Mouse (Mus musculus): ENCODE results near the gene Hdac1. TPM values are rescaled to one million over a fixed set of nuclear protein-coding genes. Genes with fewer than 3 reads are reported as not detected.
A peak's percentile ranks its signal among the peaks of the same experiment; 100 is the strongest.

The Hdac1 gene
- 104 TPM in 2 replicates for total RNA-seq (2017)

DNA sequence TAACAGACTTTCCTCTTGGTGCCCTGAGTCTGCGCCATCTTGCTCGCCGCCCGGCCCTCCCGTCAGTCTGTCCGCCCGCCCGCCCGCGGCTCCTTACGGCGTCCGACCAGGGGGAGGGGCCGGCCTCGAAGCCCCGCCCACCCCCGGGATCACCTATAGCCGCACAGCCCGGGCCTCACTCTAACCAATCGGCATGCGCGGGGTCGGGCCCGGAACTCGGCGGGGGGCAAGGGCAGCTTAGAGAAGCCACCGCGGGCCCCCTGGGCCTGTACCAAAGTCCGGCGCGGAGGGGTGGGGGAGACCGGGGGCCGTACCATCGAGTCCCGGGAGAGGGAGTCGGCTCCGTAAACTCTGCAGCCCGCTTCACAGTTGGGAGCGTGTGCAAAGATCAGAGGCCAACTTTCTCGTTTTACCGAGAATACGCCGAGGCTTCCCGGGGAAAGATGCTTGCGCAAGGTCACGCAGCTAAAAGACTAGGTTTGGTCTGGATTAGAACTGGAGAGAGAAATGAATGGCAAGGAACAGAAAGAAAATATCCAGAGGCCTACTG is at the start of gene Hdac1:
Gene Hdac1, minus strand, starts transcription at position 122 of the 550 bp plus-strand sequence.
- peak; percentile 96 for ATAC-seq (replicated peaks in 1 of 2; ENCODE audit: insufficient read depth in 1 of 2, low FRiP score in 2 of 2, low TSS enrichment in 1 of 2, low read depth in 1 of 2, poor library complexity in 2 of 2, severe bottlenecking in 2 of 2)

DNA sequence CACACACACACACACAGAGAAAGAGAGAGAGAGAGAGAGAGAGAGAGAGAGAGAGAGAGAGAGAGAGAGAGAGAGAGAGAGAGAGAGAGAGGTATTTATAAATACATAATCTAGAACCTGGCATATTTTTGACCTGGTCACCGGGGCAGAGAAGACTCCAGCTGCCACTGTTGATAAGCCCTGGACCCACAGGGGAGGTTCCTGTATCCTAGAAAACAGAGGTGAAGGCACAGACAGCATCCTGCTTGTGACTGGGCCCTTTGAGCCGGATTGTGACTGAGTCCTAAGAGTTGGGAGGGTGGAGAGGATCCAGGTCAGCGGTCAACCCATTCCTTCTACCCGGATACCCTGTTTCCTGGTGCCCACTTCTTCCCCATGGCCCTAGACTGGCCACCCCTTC is 46.4 kb upstream of the Hdac1 start:
- no peak for ATAC-seq (replicated peaks in 1 of 2; ENCODE audit: insufficient read depth in 1 of 2, low FRiP score in 2 of 2, low TSS enrichment in 1 of 2, low read depth in 1 of 2, poor library complexity in 2 of 2, severe bottlenecking in 2 of 2)

DNA sequence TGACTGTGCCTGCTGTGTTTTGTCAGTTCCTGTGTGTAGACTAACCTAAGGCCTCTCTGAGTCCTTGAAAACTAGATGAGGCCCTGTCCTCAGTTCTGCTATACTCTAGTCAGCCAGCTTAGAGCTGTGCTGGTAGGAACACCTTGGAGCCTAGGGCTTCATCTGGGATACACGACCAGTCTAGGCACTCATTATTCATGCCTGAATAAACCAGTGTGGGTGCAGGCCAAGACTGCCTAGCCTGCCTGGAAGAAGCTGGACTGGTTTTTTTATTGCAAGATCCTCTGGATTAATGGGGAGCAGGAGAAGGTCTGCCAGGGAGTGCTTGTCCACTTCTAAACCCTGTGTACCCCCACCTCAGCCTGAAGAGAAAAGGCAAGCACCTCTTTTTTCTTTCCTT is 44.4 kb upstream of the Hdac1 start:
- ATAC-seq (replicated peaks in 1 of 2; ENCODE audit: insufficient read depth in 1 of 2, low FRiP score in 2 of 2, low TSS enrichment in 1 of 2, low read depth in 1 of 2, poor library complexity in 2 of 2, severe bottlenecking in 2 of 2) = no peak

DNA sequence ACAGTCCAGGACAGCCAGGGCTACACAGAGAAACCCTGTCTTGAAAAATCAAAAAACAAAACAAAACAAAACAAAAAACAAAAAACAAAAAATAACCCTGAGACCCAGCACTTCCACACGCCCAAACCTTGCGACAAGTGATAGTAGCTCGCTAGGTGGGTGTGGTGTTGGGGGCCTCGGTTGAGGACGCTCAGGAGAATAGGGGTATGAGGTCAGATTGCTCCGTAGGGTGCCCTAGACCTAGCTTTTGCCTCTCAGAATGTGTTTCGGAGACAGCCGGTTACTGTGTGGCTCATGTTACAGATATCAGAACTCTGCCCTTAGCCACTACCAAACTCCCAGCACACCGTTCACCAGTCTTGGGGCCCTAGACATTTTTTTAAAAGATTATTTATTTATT is 43.3 kb upstream of the Hdac1 start:
- no peak for ATAC-seq (replicated peaks in 1 of 2; ENCODE audit: insufficient read depth in 1 of 2, low FRiP score in 2 of 2, low TSS enrichment in 1 of 2, low read depth in 1 of 2, poor library complexity in 2 of 2, severe bottlenecking in 2 of 2)

DNA sequence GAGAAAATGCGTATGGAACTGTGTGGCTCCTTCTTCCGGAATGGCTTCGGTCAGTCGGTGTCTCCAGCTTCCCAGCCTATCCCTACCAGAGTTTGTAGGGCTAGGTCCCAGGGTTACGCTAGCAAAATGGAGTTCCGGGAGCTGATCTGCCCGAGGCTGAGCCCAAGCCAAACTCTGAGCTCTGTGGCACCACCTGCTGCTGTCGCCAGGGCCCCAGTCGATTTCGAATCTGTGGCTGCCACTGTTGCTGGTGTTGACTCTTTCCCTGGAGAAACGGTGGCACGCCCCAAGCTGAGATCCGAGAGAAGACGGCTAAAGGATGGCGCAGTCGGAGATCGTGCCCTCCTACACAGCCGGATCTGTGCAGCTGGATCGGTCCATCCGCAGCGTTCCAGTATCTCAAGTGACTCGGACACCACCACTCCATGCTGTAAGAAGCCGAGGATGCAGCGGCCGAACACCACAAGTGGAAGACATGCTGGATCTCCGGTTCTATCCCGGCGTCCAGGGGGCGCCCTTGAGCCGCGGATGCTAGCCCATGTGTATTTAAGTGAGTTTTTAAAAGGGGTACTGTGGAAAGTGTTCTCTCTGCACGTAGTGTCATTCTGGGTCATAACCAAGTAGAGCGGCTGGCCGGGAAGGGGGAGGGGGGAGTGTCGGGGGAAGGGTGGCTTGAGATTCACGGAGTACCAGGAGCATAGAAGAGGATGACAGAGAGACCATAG is 42.5 kb upstream of the Hdac1 start:
- peak; percentile 88 to 89 for ATAC-seq (replicated peaks in 1 of 2; ENCODE audit: insufficient read depth in 1 of 2, low FRiP score in 2 of 2, low TSS enrichment in 1 of 2, low read depth in 1 of 2, poor library complexity in 2 of 2, severe bottlenecking in 2 of 2)

DNA sequence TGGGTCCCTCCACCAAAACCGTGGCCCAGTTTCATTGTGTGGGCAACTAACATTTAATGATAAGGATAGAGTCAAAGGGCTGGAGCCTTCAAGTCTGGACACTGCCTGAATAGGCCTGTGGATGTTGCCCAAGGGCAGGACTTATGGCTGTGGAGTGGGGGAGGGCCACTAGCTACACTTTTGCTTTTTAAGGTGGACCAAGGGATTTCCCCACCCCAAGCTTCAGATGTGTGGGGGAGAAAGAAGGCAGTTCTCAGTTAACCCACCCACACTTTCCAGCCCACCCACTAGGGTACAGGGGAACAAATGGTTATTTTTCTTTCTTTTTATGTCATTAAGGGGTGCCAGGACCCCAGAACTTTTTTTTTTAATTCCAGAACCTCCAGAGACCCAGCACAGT is 41.9 kb upstream of the Hdac1 start:
- no peak for ATAC-seq (replicated peaks in 1 of 2; ENCODE audit: insufficient read depth in 1 of 2, low FRiP score in 2 of 2, low TSS enrichment in 1 of 2, low read depth in 1 of 2, poor library complexity in 2 of 2, severe bottlenecking in 2 of 2)

DNA sequence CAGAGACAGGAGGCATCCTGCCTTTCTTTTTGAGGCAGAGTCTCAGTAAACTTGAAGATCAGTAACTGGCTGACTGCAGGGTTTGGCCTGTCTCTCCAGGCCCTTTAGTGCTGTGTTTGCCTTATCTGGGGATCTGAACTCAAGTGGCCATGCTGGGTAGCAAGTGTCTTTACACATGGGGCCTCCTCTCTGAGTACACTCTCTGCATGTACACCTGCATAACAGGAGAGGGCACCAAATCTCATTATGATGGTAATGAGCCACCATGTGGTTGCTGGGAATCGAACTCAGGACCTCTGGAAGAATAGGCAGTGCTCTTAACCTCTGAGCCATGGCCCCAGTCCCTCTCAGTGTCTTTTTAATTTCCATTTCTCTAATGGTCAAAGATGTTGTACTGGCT is 39.7 kb upstream of the Hdac1 start:
- ATAC-seq (replicated peaks in 1 of 2; ENCODE audit: insufficient read depth in 1 of 2, low FRiP score in 2 of 2, low TSS enrichment in 1 of 2, low read depth in 1 of 2, poor library complexity in 2 of 2, severe bottlenecking in 2 of 2) = no peak

DNA sequence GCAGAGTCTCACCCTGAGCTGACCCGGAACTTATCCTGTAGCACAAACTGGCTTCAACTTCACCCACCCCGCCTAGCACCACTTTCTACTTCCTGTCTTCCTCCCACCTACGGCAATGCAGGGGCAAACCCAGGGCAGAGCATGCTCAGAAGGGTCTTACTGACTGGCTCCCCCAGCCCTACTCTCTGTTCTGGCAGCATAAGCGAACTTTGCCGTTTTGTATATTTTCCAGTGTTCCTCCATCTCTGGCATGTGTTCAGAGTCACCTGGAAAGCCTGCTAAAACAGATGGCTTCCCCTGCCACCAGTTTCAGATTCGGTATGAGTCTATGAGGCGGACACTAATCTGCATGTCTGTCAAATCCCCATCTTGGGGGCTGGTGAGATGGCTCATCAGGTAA is 37.8 kb upstream of the Hdac1 start:
- ATAC-seq (replicated peaks in 1 of 2; ENCODE audit: insufficient read depth in 1 of 2, low FRiP score in 2 of 2, low TSS enrichment in 1 of 2, low read depth in 1 of 2, poor library complexity in 2 of 2, severe bottlenecking in 2 of 2) = no peak

DNA sequence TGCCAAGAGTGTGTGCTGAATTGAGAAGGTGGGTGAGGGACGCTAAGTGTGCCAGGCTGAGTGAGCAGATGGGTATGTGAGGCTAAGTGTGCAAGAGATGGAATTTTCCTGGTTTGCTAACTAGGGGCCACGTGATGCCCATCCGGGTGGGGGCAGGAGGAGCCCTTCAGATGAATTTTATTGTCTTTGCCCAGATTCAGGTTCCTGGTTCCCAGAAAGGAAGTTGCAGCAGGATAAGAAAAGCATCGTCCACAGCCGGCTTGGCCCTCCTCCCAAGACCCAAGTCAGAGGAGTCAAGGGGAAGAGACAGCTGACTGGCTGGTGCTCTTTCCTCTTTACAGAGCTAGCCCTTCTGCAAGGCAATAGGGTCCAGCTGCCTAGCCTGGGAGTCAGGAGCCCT is 36.0 kb upstream of the Hdac1 start, which contains the start of gene Fam167b:
Gene Fam167b, minus strand, starts transcription at position 84 of the 400 bp plus-strand sequence.
- no peak for ATAC-seq (replicated peaks in 1 of 2; ENCODE audit: insufficient read depth in 1 of 2, low FRiP score in 2 of 2, low TSS enrichment in 1 of 2, low read depth in 1 of 2, poor library complexity in 2 of 2, severe bottlenecking in 2 of 2)

DNA sequence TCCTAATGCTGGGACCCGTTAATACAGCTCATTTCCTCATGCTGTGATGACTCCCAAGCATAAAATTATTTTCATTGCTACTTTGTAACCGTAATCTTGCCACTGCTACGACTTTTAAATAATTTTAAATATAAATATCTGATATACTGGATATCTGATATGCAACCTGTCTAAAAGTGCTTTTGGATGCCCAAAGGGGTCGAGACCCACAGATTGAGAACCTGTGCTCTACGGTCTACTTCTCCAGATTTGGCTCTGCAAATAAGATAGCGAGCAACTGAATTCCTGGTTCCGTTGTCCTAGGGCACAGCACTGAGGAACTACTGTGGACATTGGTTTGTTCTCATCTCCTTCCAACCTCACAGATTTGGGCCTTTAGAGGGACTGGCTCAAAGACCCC is 35.2 kb upstream of the Hdac1 start:
- no peak for ATAC-seq (replicated peaks in 1 of 2; ENCODE audit: insufficient read depth in 1 of 2, low FRiP score in 2 of 2, low TSS enrichment in 1 of 2, low read depth in 1 of 2, poor library complexity in 2 of 2, severe bottlenecking in 2 of 2)

DNA sequence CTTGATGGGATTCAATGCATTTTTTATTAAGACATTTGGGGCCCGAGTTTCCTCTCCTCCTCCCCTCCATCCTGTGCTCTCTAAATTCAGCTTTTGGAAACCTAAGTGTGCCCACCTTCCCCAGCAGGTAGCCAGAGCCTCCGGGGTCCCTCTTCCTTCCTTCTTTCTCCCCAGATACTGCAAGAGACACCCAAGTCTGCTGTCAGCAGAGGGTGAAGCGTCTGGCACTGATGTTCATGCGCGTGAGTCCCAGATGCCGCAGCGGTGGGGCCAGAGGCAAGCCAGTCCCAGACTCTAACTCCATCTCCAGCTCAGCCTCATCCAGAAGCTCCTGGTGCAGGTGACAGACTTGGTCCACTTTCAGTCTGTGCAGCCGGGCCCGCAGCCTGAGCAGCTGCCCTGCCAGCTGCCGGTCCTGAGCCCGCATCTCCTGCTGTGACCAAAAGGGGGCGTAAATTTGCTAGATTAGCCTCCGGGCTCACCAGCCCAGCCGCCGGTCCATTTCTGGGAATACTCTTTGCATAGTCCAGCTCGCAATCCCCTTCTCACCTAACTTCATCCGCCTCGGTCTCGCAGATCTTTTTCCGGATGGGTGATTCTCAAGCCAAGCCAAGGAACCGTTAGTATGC is 34.5 kb upstream of the Hdac1 start:
- ATAC-seq (replicated peaks in 1 of 2; ENCODE audit: insufficient read depth in 1 of 2, low FRiP score in 2 of 2, low TSS enrichment in 1 of 2, low read depth in 1 of 2, poor library complexity in 2 of 2, severe bottlenecking in 2 of 2) = peak in 1 of 2 experiments; percentile 59; a peak in 3 of 4 replicates

DNA sequence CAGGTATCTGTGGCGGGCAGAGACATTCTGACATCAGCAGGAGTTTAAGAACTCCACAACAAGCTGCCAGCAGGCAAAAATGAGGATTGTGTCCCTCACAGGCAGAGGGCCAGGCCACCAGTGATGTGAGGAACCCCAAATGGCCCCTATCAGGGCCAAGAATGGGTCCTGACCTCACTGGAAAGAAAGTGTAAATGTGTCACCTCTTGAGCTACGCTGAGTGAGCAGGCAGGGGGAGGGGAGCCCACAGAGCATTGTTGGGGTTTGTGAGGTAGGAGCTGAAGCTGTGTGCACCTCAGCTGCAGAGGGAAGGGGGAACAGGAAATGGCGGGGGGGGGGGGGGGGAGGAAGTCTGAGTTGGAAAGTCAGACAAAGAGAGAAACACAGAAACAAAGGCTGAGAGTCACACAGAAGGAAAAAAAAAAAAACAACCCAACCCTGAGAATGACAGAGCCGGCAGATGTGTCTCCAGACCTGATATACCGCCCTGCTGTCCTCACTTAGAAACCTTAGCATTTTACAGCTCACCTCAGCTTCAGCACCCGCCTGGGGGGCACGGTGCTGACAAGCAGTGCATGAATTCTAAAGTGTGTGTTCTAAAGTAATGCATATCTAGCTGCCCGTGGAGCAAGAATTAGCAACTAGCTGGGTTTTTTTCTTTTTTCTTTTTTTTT is 32.8 kb upstream of the Hdac1 start:
- ATAC-seq (replicated peaks in 1 of 2; ENCODE audit: insufficient read depth in 1 of 2, low FRiP score in 2 of 2, low TSS enrichment in 1 of 2, low read depth in 1 of 2, poor library complexity in 2 of 2, severe bottlenecking in 2 of 2) = peak; percentile 87 to 88

DNA sequence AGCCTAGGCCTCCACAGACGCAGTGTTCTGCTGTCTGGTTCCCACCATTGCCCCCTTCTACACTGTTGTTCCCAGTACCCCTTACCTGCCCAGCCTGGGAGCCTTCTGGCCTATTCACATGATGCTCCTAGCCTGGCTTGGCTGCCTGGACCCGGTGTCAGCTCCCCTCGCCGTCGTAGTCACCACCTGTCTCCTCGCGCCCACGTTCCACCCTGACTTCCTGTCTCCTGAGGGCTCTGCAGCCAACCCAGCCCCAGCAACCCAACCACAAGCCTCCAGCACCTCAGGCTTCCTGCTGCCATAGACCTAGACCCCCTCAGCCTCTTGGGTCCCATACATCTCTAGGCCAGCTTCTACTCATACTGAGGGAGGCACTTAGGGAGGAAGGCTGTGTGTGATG is 30.9 kb upstream of the Hdac1 start, which contains the start of gene Lck:
Gene Lck, minus strand, starts transcription at position 212 of the 400 bp plus-strand sequence.
- ATAC-seq (replicated peaks in 1 of 2; ENCODE audit: insufficient read depth in 1 of 2, low FRiP score in 2 of 2, low TSS enrichment in 1 of 2, low read depth in 1 of 2, poor library complexity in 2 of 2, severe bottlenecking in 2 of 2) = peak; percentile 24 to 36; a peak in 2 of 4 replicates

DNA sequence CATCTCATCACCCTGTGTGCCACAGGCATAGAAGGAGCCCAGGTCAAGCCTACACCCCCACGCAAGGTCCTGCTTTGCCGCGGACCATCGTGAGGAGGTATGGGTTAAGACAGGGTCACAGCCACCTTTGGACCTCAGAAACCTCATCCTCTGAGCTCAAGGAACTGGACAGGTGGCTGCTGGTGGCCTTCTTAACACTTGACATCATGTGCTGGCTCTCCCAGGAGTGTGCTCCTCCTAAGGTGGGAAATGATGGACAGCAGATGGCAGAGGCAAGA is 30.5 kb upstream of the Hdac1 start:
- ATAC-seq (replicated peaks in 1 of 2; ENCODE audit: insufficient read depth in 1 of 2, low FRiP score in 2 of 2, low TSS enrichment in 1 of 2, low read depth in 1 of 2, poor library complexity in 2 of 2, severe bottlenecking in 2 of 2) = no peak

DNA sequence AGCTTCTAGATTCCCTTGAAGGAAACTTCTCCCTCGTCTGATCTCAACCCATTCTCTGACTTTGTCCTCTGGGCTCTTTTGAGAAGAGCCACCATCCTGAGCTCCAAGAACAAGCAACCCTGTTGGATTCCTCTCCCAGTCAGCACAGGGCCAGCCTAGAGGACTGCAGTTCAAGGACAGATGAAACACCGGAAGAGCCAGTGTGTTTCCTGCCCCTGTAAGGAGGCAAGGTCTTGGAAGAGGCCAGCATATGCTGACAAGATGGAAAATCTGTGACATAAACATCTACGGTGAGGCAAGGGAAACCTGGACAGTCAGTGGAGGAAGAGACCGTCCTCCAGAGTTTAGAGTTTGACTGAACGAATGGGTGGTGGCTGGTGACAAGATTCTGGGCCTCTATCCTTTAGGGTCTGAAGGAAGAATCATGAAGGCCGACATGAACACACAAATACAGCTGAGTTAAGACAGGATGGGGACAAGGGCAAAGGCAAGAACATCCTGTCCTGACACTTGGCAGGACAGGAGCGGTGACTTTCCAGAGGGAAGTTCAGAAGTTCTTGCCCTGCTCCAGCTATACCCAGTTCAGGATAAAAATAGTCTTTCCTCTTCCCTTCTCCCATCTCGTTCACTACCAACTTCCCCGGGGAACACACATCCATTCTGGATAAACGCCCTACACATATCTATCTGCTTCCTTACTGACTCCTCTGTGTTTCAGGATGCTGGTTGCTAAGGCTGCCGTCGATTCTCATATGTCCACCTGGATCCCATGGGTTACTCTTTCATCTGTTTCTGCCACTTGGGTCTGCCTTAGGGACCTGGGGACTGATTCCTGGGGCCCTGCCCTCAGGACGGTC is 30.0 kb upstream of the Hdac1 start:
- no peak for ATAC-seq (replicated peaks in 1 of 2; ENCODE audit: insufficient read depth in 1 of 2, low FRiP score in 2 of 2, low TSS enrichment in 1 of 2, low read depth in 1 of 2, poor library complexity in 2 of 2, severe bottlenecking in 2 of 2)

DNA sequence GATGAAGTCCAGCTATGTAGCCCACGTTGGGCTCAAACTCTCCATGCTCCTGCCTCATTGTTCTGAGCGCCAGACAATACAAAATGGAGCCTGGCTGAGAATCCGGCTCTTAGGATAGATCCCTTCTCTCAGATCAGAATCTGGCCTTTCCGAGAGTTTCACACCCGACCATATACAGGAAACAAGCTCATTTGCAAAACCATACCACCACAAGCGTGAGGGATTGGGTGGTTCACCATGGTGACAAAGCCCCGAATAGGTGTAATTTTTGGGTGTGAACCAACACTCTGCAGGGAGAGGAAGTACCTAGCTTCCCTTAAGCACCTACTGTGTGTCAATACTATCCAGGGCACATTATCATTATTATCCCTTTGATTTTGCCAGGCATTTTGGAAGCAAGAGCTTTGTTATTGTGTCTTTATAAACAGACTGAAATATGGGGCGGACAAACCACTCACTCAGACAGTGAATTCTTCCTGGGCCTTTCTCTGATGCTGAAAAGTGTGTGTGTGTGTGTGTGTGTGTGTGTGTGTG is 29.1 kb upstream of the Hdac1 start:
- no peak for ATAC-seq (replicated peaks in 1 of 2; ENCODE audit: insufficient read depth in 1 of 2, low FRiP score in 2 of 2, low TSS enrichment in 1 of 2, low read depth in 1 of 2, poor library complexity in 2 of 2, severe bottlenecking in 2 of 2)

DNA sequence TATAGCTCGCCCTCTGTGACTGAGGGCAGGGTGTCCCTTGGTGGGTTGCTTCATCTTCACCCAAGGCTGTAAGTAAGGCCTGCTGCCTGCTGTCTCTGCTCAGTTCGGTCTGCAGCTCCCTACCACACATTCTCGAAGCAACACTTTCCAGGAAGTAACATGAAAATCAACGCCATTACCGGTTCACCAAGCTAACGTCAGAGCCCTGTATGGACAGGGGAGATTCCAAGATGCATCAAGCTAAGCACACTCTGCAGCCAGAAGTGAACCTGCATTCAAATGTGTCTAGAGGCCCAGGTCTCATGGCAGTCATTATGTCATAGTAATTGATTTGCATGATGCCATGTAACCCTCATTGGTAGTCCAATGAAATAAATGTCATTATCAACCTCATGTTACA is 27.5 kb upstream of the Hdac1 start:
- no peak for ATAC-seq (replicated peaks in 1 of 2; ENCODE audit: insufficient read depth in 1 of 2, low FRiP score in 2 of 2, low TSS enrichment in 1 of 2, low read depth in 1 of 2, poor library complexity in 2 of 2, severe bottlenecking in 2 of 2)

Data from hematopoietic stem cell, adult 5-6 weeks (primary cell).